Mouse (Mus musculus): Measurements from ENCODE around the gene P2rx5.

P2rx5 gene

GRCm38 (mm10) chr11:73159957-73160810 is at the start of gene P2rx5:
Gene P2rx5, plus strand, starts transcription at chr11:73160421.
- DNase-seq (ENCODE audit: low spot score), result no peak

GRCm38 (mm10) chr11:73111414-73111813 is 48.8 kb upstream of the P2rx5 start:
- DNase-seq (ENCODE audit: low spot score), result no peak

DNA sequence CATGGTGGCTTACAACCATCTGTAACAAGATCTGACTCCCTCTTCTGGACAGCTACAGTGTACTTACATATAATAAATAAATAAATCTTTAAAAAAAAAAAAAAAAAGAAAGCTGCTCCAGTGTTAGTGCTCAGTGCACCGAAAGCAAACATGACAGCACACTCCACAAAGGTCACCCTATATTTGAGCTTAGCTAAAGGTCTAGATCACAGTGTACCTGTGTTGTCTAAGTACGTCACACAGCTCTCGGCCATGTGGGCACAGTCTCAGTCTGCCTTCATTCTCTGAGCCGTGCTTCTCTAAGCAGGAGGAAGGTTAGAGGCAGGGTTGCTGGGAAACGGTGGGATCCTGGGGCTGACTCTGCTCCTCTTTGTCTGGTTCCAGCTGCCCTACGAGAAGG is 33.7 kb upstream of the P2rx5 start:
- no peak for DNase-seq (ENCODE audit: low spot score)

DNA sequence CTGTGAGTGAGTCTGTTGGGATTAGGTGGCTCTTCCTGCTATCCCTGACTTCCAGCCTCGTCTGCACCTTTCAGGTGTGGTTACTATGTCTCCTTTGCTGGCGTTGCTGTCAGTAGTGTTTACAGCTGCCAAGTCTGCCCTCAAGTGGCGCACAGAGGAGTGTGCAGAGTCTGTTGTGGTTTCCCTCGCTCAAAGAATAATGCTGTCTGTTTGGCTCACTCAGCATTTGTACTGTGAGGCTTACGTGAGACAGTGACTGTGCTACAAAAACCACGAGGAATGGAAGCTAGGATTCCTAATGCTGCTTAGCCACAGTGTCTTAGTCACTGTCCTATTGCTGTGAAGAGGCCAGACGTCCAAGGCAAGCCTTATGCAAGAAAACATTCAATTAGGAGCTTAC is 29.2 kb upstream of the P2rx5 start:
- no peak for DNase-seq (ENCODE audit: low spot score)

DNA sequence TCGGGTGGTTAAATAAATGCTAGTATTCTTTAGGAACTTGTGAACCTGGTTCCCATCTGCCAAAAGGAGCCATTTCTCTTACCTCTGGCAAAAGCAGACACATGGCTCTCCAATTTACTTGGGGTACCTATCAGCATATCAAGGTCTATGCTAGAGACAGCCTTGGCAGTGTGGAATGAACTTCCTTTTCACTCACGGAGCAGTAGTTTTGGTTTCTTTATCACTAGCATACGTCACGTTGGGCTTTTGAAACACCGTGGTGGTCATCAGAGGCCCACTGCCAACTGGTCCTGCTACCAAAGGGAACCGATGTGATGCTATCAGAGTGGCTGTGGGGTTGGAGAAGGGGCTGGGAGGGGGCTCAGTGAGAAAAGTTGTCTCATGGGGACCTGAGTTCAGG is 27.2 kb upstream of the P2rx5 start:
- DNase-seq (ENCODE audit: low spot score), result no peak

GRCm38 (mm10) chr11:73134222-73134621 is 26.0 kb upstream of the P2rx5 start:
- DNase-seq (ENCODE audit: low spot score), result no peak

DNA sequence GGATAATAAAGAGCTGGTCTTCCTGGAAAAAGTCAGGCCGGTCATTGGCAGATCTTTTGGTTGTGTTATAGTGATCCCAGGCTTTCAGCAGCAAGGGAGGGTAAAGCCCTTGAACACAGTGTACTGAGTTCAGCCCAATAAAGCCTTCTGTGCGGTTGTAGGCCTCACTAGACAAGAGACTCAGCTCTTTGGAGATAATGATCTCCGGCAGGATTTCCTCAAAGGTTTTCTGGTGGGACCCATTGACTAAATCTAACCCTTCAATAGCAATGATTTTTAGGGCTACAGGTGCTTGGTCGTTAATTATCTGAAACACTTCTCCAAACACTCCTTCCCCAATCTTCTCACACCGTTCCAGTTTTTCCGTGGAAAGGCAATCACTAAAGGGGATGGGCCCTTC is 23.6 kb upstream of the P2rx5 start:
- no peak for DNase-seq (ENCODE audit: low spot score)

DNA sequence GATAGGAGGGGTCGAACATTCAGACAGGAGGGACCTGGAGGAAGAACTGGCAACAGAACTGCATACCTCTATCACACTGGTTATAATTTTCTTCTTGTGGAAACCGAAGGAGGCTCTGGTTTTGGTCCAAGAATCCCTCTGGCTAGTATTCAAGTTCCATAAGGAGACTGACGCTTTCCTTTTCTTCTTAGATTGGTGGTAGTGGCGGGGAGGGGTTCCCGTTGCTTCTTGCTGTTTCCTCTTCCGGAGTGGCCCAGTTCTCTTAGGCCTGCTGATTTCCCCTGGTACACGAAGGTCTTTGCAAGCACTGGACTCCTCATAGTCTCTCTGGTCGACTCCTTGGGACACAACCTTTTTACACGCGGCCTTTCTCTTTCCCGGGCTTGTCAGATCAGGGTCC is 23.1 kb upstream of the P2rx5 start:
- DNase-seq (ENCODE audit: low spot score), result no peak

DNA sequence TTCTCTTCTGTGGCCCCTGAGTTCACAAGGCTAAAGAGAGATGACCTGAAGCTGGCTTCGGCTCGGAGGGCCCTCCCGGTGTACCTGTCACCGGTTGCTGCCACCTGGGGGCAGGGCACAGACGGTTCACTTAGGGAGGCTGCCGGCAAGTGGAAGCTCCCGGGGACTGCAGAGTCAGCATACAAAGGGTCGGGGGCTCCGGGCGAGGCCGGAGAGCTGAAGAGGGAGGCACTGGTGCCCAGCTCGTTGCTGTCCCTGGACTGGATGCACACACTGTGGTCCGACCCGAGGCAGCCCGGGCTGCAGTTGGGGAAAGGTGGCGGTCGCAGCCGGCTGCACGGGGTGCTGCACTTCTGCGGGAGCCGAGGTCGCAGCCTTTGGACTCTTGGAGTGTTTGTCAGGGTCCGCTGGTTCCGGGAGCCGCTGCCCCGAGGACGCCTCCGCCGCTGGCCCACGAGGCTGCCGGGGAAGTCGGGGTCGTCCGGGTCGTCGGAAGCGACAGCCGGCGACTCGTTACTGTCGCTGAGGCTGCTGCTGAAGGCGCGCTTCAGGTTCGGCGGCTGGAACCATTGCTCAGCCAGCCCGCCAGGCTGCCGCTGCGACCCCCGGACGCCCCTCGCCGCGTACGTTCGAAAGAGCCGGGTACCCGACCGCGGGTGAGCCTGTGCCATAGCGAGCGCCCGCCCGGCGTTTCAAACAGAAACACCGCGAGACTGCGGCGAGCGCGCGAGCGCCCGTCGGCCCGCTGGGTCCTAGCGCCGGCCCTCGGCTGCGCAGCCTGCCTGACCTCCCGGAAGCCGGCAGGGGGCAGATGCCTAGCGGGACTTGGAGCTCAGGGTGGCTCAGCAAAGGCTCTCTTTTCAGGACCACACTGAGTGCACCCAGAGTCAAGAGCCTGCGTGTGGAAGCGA is 22.4 kb upstream of the P2rx5 start, which contains the start of gene Haspin:
TSS of gene Haspin (minus strand) at position 704 of the 911 bp plus-strand sequence.
- DNase-seq (ENCODE audit: low spot score), result peak; percentile 81

- no peak for DNase-seq (ENCODE audit: low spot score)
Measured at GRCm38 (mm10) chr11:73144261-73144681, 15.9 kb upstream of the P2rx5 start.

- no peak for DNase-seq (ENCODE audit: low spot score)
Measured at GRCm38 (mm10) chr11:73146026-73146974, 13.9 kb upstream of the P2rx5 start.

GRCm38 (mm10) chr11:73146975-73147365 is 13.3 kb upstream of the P2rx5 start:
- no peak for DNase-seq (ENCODE audit: low spot score)

DNA sequence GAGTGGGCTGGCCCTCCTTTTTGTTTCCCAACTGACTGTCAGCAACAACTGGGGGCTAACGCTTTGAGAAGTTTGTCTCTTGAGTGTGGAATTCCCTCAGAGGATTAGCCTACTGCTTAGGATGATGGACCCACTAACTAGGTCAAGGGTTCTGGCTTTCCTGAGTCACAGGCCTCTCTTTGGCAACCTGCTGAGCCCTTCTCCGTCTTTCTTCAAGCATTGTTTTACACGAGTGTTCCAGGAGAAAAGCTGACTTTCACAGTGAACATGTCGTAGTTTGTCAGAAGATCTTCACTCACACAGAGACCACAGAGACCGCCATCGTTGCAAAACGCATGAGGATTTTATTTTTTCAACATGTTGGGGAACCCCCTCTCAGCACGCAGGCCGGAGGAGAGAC is 12.0 kb upstream of the P2rx5 start:
- no peak for DNase-seq (ENCODE audit: low spot score)

GRCm38 (mm10) chr11:73155071-73155470 is 5.2 kb upstream of the P2rx5 start:
- no peak for DNase-seq (ENCODE audit: low spot score)

GRCm38 (mm10) chr11:73160811-73161200 is 585 bp downstream of the P2rx5 start:
- DNase-seq (ENCODE audit: low spot score), result no peak

- no peak for DNase-seq (ENCODE audit: low spot score)
Measured at GRCm38 (mm10) chr11:73161616-73162015, 1.4 kb downstream of the P2rx5 start.

DNA sequence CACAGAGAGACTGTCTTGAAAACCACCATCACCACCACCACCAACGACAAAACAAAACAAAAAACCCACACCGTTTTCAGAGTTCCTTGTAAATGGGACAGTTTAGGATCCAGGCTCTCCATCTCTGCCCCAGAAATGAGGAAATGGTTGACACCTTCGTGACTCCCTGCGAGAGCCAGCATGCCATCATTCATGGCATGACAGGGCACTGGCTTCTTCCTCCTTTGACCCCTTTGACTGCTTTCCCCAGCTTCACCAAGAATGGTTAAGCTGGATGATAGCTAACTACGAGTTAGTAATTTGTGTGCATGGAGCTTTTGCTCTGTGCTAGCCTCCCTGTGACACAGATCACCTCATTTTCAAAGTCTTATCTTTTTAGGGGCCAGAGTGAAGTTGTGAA is 2.1 kb downstream of the P2rx5 start:
- no peak for DNase-seq (ENCODE audit: low spot score)

DNA sequence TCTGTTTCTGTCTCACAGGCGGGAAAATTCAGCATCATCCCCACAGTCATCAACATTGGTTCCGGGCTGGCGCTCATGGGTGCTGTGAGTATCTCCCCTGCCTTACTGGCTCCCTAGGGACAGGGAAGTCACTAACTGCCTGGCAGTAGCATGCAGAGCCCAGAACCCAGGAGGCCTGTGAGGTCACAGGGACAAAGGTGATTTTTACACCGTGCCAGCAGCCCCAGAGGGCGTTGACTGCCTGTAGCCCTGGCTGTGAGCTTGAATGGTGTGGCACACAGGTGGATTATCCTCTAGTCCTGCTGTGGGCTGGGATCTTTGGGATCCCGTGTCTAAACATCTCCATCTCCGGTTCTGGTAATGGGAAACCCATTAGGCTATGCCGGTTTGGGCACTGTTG is 7.8 kb downstream of the P2rx5 start:
- DNase-seq (ENCODE audit: low spot score), result no peak

GRCm38 (mm10) chr11:73168576-73168975 is 8.4 kb downstream of the P2rx5 start:
- DNase-seq (ENCODE audit: low spot score), result no peak

GRCm38 (mm10) chr11:73169231-73169630 is 9.0 kb downstream of the P2rx5 start:
- peak; percentile 18 for DNase-seq (ENCODE audit: low spot score)

DNA sequence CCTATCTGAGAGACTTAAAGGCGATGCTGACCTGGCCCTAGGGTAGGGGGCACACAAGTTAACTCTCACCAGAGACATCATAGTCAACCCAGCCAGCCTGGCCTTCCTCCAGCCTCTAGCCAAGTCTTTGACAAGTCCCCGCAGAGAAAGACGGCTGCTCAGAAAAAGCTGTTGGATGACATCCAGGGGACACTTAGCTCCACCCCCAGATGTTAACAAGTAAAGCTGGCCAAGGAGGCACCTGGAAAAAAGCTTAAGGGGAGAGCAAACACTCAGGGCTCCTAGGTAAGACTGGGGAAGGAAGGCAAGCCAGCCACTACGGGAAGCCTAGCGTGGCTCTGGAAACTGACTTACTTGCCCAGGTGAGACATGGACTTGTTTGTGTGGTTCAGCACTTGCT is 12.0 kb downstream of the P2rx5 start:
- DNase-seq (ENCODE audit: low spot score), result no peak

DNA sequence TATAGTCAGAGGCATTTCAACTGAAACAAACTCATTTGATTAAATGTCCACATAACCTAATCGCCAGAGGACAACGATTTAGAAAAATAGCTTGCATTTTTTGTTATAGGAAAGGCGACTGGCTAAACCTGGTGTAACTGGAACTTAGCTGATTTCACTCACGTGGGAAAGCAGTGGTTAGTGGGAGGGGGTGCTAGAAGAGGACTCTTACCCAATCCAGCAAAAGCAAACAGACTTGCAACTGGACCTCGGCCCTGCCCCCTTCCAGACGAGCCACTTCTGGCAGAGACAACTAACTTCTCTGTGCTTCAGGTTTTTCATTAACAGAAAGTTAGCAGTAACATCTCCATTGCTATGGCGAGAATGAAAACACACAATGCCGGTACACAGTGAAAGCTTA is 15.4 kb downstream of the P2rx5 start:
- DNase-seq (ENCODE audit: low spot score), result no peak

Data from ovary, postnatal 10 days (tissue).